Mouse (Mus musculus) megakaryocyte, adult 5-6 weeks (primary cell): Measurements from ENCODE around the gene Vmn1r227. TPM values are rescaled to one million over a fixed set of nuclear protein-coding genes. Genes with fewer than 3 reads are reported as not detected.

Source experiments
- ATAC-seq: 2 replicates; pipeline ENCODE4 v1.8.0; 2016; ENCODE audit warnings: mild to moderate bottlenecking, inconsistent platforms; ENCODE audit not compliant: poor library complexity, severe bottlenecking
- total RNA-seq, 2 experiments: library from RNA; stranded (forward) in 1 of 2; stranded (reverse) in 1 of 2; fragments of 153-499, 151-499 nt in 1 of 2; fragments of 221-1000, 200-1000 nt in 1 of 2; gene quantifications; 2 replicates each; pipeline versions ENCODE4 v1.2.3 to v1.2.4; 2015 to 2017

Vmn1r227 gene
- not detected in 2 replicates for total RNA-seq (2015)
- not detected in 2 replicates for total RNA-seq (2017)

GRCm38 (mm10) chr17:20729543-20729942, at the start of gene Vmn1r227:
Gene Vmn1r227, plus strand, starts transcription at chr17:20729843.
- no peak for ATAC-seq

- no peak for ATAC-seq
Measured at GRCm38 (mm10) chr17:20682543-20682942, 47.1 kb upstream of the Vmn1r227 start, which contains the start of gene Vmn1r226. Gene Vmn1r226, plus strand, starts transcription at chr17:20682843.

- no peak for ATAC-seq
Measured at GRCm38 (mm10) chr17:20786057-20786456, 56.4 kb downstream of the Vmn1r227 start, which contains the start of gene Vmn1r228. Gene Vmn1r228, minus strand, starts transcription at chr17:20786157.

Other genes with a start within 250 kb of the Vmn1r227 start
- gene Vmn2r108, start 248.5 kb upstream of the Vmn1r227 start, total RNA-seq (2015): not detected in 2 replicates
- gene Vmn2r108, start 248.5 kb upstream of the Vmn1r227 start, total RNA-seq (2017): not detected in 2 replicates
- gene Vmn1r225, start 231.7 kb upstream of the Vmn1r227 start, total RNA-seq (2015): not detected in 2 replicates
- gene Vmn1r225, start 231.7 kb upstream of the Vmn1r227 start, total RNA-seq (2017): not detected in 2 replicates
- gene Vmn2r109, start 165.1 kb upstream of the Vmn1r227 start, total RNA-seq (2015): not detected in 2 replicates
- not detected in 2 replicates for gene Vmn2r109, start 165.1 kb upstream of the Vmn1r227 start, total RNA-seq (2017)
- gene Vmn2r110, start 133.4 kb upstream of the Vmn1r227 start, total RNA-seq (2015): not detected in 2 replicates
- not detected in 2 replicates for gene Vmn2r110, start 133.4 kb upstream of the Vmn1r227 start, total RNA-seq (2017)
- gene Fpr-rs3, start 105.0 kb upstream of the Vmn1r227 start, total RNA-seq (2015): not detected in 2 replicates
- gene Fpr-rs3, start 105.0 kb upstream of the Vmn1r227 start, total RNA-seq (2017): not detected in 2 replicates
- gene Vmn1r226, start 47.0 kb upstream of the Vmn1r227 start, total RNA-seq (2015): not detected in 2 replicates
- not detected in 2 replicates for gene Vmn1r226, start 47.0 kb upstream of the Vmn1r227 start, total RNA-seq (2017)
- not detected in 2 replicates for gene Vmn1r228, start 56.3 kb downstream of the Vmn1r227 start, total RNA-seq (2015)
- gene Vmn1r228, start 56.3 kb downstream of the Vmn1r227 start, total RNA-seq (2017): not detected in 2 replicates
- not detected in 2 replicates for gene Vmn1r229, start 81.7 kb downstream of the Vmn1r227 start, total RNA-seq (2015)
- not detected in 2 replicates for gene Vmn1r229, start 81.7 kb downstream of the Vmn1r227 start, total RNA-seq (2017)
- not detected in 2 replicates for gene Vmn1r230, start 110.6 kb downstream of the Vmn1r227 start, total RNA-seq (2015)
- gene Vmn1r230, start 110.6 kb downstream of the Vmn1r227 start, total RNA-seq (2017): not detected in 2 replicates
- not detected in 2 replicates for gene Vmn1r231, start 175.2 kb downstream of the Vmn1r227 start, total RNA-seq (2015)
- not detected in 2 replicates for gene Vmn1r231, start 175.2 kb downstream of the Vmn1r227 start, total RNA-seq (2017)
- not detected in 2 replicates for gene Vmn1r232, start 189.9 kb downstream of the Vmn1r227 start, total RNA-seq (2015)
- gene Vmn1r232, start 189.9 kb downstream of the Vmn1r227 start, total RNA-seq (2017): not detected in 2 replicates
- 240 and 300 TPM in 2 replicates for gene Ppp2r1a, start 215.5 kb downstream of the Vmn1r227 start, total RNA-seq (2015)
- gene Ppp2r1a, start 215.5 kb downstream of the Vmn1r227 start, total RNA-seq (2017): 141 and 143 TPM in 2 replicates